Comparison of ENCODE assay signal across 20 mouse cellular contexts in the genomic region with DNA sequence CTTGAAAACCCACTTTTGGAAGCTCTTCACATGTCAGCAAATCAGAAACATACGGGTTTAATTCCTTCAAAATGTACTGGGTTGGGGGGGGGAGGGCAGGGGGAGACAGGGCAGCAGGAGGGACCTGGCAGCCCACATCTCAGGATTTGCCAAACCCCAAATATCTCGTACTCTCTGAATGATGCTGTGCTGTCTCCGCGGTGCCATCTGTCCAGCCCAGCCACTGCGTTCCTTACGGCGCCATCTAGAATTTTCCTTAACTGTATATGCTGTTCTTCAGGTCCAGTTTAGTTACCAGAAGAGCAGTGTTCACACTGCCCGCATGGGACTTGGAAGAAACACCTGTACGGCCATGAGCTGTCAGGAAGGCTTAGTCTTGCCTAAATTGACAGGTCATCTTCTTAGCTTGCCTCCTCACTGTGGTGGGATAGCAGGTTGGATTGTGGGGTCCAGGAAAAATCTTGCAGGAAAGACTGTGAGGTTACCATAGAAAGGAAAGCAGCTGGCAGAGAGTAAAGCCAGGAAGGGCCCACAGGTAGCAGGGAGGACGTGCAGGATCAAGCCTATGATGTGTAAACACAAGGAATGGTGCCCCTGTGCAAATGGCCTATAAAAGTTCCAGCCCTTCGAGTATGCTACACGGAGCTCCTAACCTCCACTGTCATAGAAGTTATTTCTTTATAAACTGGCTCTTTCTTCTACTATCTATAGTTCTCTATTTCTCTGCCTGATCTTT.
DNase-seq lines count a peak whose midpoint lies in the region; ATAC-seq lines count a peak whose summit lies in the region.
"Had no signal": no experiment of that assay in that cellular context is flagged by ENCODE, and none has a peak within 500 bp of the region (broad histone marks: within the 10 kb centered on the region; RNA-seq: fewer than 3 reads in every experiment).

No protein-coding gene starts in this region.

- ATAC-seq in embryonic facial prominence, embryonic 11.5 days (replicated peaks; ENCODE audit: insufficient number of reproducible peaks, low FRiP score, low TSS enrichment, low read depth): no peak
- no peak for ATAC-seq in limb, embryonic 15.5 days (ENCODE audit: insufficient number of reproducible peaks, low FRiP score, low TSS enrichment, low read depth)
- no peak for ATAC-seq in megakaryocyte, adult 5-6 weeks (ENCODE audit: poor library complexity, severe bottlenecking)
- ATAC-seq: forebrain, embryonic 13.5 days; liver, postnatal 0 days; midbrain, embryonic 15.5 days had no signal

- H3K9ac ChIP-seq in embryonic facial prominence, embryonic 11.5 days (replicated peaks; ENCODE audit: low read length): no peak overlapping the region
- H3K9ac ChIP-seq in limb, embryonic 15.5 days: no peak overlapping the region
- H3K9ac ChIP-seq: forebrain, embryonic 13.5 days; kidney, embryonic 15.5 days; liver, postnatal 0 days; midbrain, embryonic 15.5 days; neural tube, embryonic 15.5 days had no signal

- no peak overlapping the region for H3K27ac ChIP-seq in embryonic facial prominence, embryonic 11.5 days (replicated peaks; ENCODE audit: low read depth, low read length)
- H3K27ac ChIP-seq in embryonic facial prominence, embryonic 10.5 days (replicated peaks): no peak overlapping the region
- H3K27ac ChIP-seq in limb, embryonic 15.5 days: 0 out of 2 replicates have a peak overlapping the region, but pooled peaks have one; percentile 7
- H3K27ac ChIP-seq in limb, embryonic 10.5 days: no peak overlapping the region
- H3K27ac ChIP-seq: forebrain, embryonic 13.5 days; hindbrain, embryonic 10.5 days; kidney, embryonic 15.5 days; midbrain, embryonic 15.5 days; neural tube, embryonic 15.5 days had no signal

- H3K4me2 ChIP-seq in embryonic facial prominence, embryonic 11.5 days (ENCODE audit: low read depth, low read length): no peak overlapping the region
- no peak overlapping the region for H3K4me2 ChIP-seq in limb, embryonic 15.5 days
- H3K4me2 ChIP-seq: forebrain, embryonic 13.5 days; kidney, embryonic 15.5 days; midbrain, embryonic 15.5 days; neural tube, embryonic 15.5 days had no signal

- no peak overlapping the region for H3K4me3 ChIP-seq in embryonic facial prominence, embryonic 11.5 days (ENCODE audit: low read depth, low read length)
- no peak overlapping the region for H3K4me3 ChIP-seq in embryonic facial prominence, embryonic 10.5 days
- H3K4me3 ChIP-seq in limb, embryonic 15.5 days: no peak overlapping the region
- H3K4me3 ChIP-seq in limb, embryonic 10.5 days: no peak overlapping the region
- H3K4me3 ChIP-seq: forebrain, embryonic 13.5 days; hindbrain, embryonic 10.5 days; kidney, embryonic 15.5 days; megakaryocyte, embryonic 14.5 days; midbrain, embryonic 15.5 days; neural tube, embryonic 15.5 days had no signal

- no peaks in the 10 kb centered on the region for H3K4me1 ChIP-seq in embryonic facial prominence, embryonic 11.5 days (ENCODE audit: control insufficient read depth, insufficient read depth, low read length)
- peaks cover 17% of the 10 kb centered on the region for H3K4me1 ChIP-seq in embryonic facial prominence, embryonic 10.5 days
- peaks cover 16% of the 10 kb centered on the region; the same call in 1 of the 2 replicates for H3K4me1 ChIP-seq in limb, embryonic 15.5 days
- H3K4me1 ChIP-seq in limb, embryonic 10.5 days: peaks cover under 1% of the 10 kb centered on the region; the same call in 1 of the 2 replicates
- H3K4me1 ChIP-seq: kidney, embryonic 15.5 days; megakaryocyte, embryonic 14.5 days; midbrain, embryonic 15.5 days; neural tube, embryonic 15.5 days had no signal

- intact Hi-C loops in heart, postnatal 36 days (cut with DNase I): no loop called here

- H3K9me3 ChIP-seq in embryonic facial prominence, embryonic 11.5 days (replicated peaks; ENCODE audit: control insufficient read depth, low read length): no peaks in the 10 kb centered on the region
- H3K9me3 ChIP-seq in embryonic facial prominence, embryonic 10.5 days: no peaks in the 10 kb centered on the region
- no peaks in the 10 kb centered on the region for H3K9me3 ChIP-seq in limb, embryonic 15.5 days
- no peaks in the 10 kb centered on the region for H3K9me3 ChIP-seq in limb, embryonic 10.5 days (replicated peaks)
- H3K9me3 ChIP-seq: forebrain, embryonic 13.5 days; hindbrain, embryonic 10.5 days; kidney, embryonic 15.5 days; midbrain, embryonic 15.5 days; neural tube, embryonic 15.5 days had no signal

- 88% methylated on average over 12 of the region's 12 CpGs for WGBS in embryonic facial prominence, embryonic 11.5 days
- WGBS in embryonic facial prominence, embryonic 10.5 days: 85% methylated on average over 12 of the region's 12 CpGs
- 62% methylated on average over 12 of the region's 12 CpGs for WGBS in limb, embryonic 15.5 days
- 89% methylated on average over 12 of the region's 12 CpGs for WGBS in limb, embryonic 10.5 days

- no peaks in the 10 kb centered on the region for H3K27me3 ChIP-seq in embryonic facial prominence, embryonic 11.5 days (ENCODE audit: control insufficient read depth, insufficient read depth, low read length)
- no peaks in the 10 kb centered on the region for H3K27me3 ChIP-seq in embryonic facial prominence, embryonic 10.5 days (replicated peaks; ENCODE audit: low read depth, poor library complexity, severe bottlenecking)
- no peaks in the 10 kb centered on the region for H3K27me3 ChIP-seq in limb, embryonic 15.5 days
- H3K27me3 ChIP-seq in limb, embryonic 10.5 days (ENCODE audit: low read depth, poor library complexity, severe bottlenecking): no peaks in the 10 kb centered on the region
- H3K27me3 ChIP-seq: CH12.LX; kidney, embryonic 15.5 days; midbrain, embryonic 15.5 days; neural tube, embryonic 15.5 days had no signal

- H3K36me3 ChIP-seq in embryonic facial prominence, embryonic 11.5 days (replicated peaks; ENCODE audit: control insufficient read depth, insufficient read depth, low read depth, low read length): no peaks in the 10 kb centered on the region
- H3K36me3 ChIP-seq in embryonic facial prominence, embryonic 10.5 days (replicated peaks): no peaks in the 10 kb centered on the region
- H3K36me3 ChIP-seq in limb, embryonic 15.5 days: no peaks in the 10 kb centered on the region
- no peaks in the 10 kb centered on the region for H3K36me3 ChIP-seq in limb, embryonic 10.5 days
- H3K36me3 ChIP-seq: hindbrain, embryonic 10.5 days; kidney, embryonic 15.5 days; midbrain, embryonic 15.5 days; neural tube, embryonic 15.5 days had no signal

- peak; percentile 27 for DNase-seq in embryonic facial prominence, embryonic 11.5 days (ENCODE audit: low spot score)
- DNase-seq in embryonic facial prominence, embryonic 10.5 days (ENCODE audit: low spot score): no peak
- no peak for DNase-seq in limb, embryonic 10.5 days (ENCODE audit: low spot score)
- DNase-seq in cerebellum, postnatal 36 days: peak; percentile 24 to 27
- no peak for DNase-seq in heart, postnatal 36 days
- DNase-seq: gastrocnemius, postnatal 25 days; layer of hippocampus, postnatal 36 days; liver, postnatal 0 days; lung, postnatal 10 days; spleen, adult 18-20 months; thymus, postnatal 36 days had no signal

Comparison
In these comparisons a context has a peak if more than half of its experiments do, and no peak if none do; other contexts are left out.
1. DNase-seq: peak in embryonic facial prominence, embryonic 11.5 days (single experiment) and cerebellum, postnatal 36 days (2 of 2); none in embryonic facial prominence, embryonic 10.5 days (single experiment), limb, embryonic 10.5 days (single experiment) and heart, postnatal 36 days (0 of 2).